Mouse (Mus musculus) lung, adult 2 months (tissue): ENCODE measurements around the gene Gfra1.

Source experiments
- CTCF ChIP-seq: fragments of 200-500 bp; IDR thresholded peaks from 2 replicates; pipeline ENCODE4 v1.5.1; 2011; ENCODE audit warnings: mild to moderate bottlenecking, low read length, control low read depth; ENCODE audit not compliant: insufficient read depth
- POLR2A ChIP-seq: fragments of 200-500 bp; IDR thresholded peaks from 2 replicates; pipeline ENCODE4 v1.6.1; 2011; ENCODE audit warnings: low read depth, mild to moderate bottlenecking, control low read depth, low read length, borderline replicate concordance; ENCODE audit errors: extremely low read depth

DNA sequence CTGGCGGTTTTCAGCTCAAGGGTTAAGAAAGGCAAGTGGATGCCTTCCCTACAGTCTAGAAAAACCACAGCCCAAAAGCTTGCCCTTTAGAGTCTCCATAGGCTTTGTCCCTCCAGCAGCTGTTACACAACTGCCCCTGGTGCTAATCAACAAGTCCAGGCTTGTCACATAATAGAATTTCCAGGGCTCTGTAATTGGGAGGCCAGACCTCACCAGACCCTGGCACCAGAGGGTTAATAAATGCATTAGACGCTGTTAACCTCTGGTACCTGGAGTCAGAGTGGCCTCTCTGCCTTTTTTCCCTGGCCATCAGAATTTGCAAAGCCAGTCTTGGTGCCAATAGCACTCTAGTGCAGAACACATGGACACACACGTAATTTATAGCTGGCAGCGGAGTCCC is 211.6 kb downstream of the Gfra1 start:
- no peak for TF ChIP-seq CTCF
- TF ChIP-seq POLR2A = no peak
